Mouse (Mus musculus) macrophage (primary cell): Measurements from ENCODE around the gene Adk. TPM values are rescaled to one million over a fixed set of nuclear protein-coding genes. Genes with fewer than 3 reads are reported as not detected.

Experiments
- H3K27ac ChIP-seq: fragments of 350-480 bp; formaldehyde crosslinking; 2 replicates; pipeline ENCODE4 v1.9.0; 2021
- H3K36me3 ChIP-seq: fragments of 350-480 bp; formaldehyde crosslinking; 2 replicates; pipeline ENCODE4 v1.9.0; 2021; ENCODE audit errors: inconsistent target
- H3K4me3 ChIP-seq: fragments of 350-480 bp; formaldehyde crosslinking; 2 replicates; pipeline ENCODE4 v1.9.0; 2021; ENCODE audit errors: inconsistent target
- H3K79me2 ChIP-seq: fragments of 350-480 bp; formaldehyde crosslinking; 2 replicates; pipeline ENCODE4 v1.9.0; 2021; ENCODE audit errors: inconsistent target
- WGBS: methylation state at CpG from one replicate; pipeline ENCODE4 v1.1.7; 2026; ENCODE audit warnings: inconsistent platforms; ENCODE audit not compliant: missing documents; 5-methylcytosine and 5-hydroxymethylcytosine counted together
- polyA plus RNA-seq: library from polyadenylated mRNA; stranded (reverse); fragments of 250-400 nt; gene quantifications from 3 replicates; pipeline ENCODE4 v1.2.4, GENCODE M21; 2018; ENCODE audit warnings: inconsistent platforms

The Adk gene
- polyA plus RNA-seq, 1 experiment from 2014 or later, result 54.9 TPM

DNA sequence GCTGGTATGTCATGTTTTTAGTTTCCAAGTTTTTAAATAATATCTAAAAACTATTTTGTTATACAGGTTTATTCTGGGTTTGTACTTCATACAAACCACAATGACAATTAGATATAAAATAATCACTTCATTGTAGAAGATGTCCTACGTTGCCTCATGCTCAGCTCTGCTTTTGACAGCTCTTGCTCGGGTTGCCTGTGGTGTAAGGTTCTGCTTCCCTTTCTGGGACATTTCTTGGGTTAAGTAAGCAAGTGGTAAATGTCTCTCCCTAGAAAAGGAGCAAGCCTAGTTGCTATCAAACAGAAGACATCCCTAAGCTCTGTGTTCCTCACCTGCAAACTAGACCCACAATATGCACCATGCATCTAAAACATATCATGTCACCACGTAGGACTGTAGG, 140.4 kb downstream of the Adk start:
- Histone ChIP-seq H3K36me3 (no peaks in the 10 kb centered on the region), H3K4me3 (no peak overlapping the region), H3K79me2 (no peaks in the 10 kb centered on the region), H3K27ac (no peak overlapping the region)
- 70% methylated on average over 2 of the region's 3 CpGs for WGBS

GRCm38 (mm10) chr14:21194336-21194735, 142.0 kb downstream of the Adk start:
- Histone ChIP-seq H3K79me2 (no peaks in the 10 kb centered on the region), H3K36me3 (no peaks in the 10 kb centered on the region), H3K4me3 (peak overlapping the region; percentile 2; the same call in 1 of the 2 replicates), H3K27ac (peak overlapping the region; percentile 57)
- WGBS, result 4% methylated on average over 6 of the region's 6 CpGs

DNA sequence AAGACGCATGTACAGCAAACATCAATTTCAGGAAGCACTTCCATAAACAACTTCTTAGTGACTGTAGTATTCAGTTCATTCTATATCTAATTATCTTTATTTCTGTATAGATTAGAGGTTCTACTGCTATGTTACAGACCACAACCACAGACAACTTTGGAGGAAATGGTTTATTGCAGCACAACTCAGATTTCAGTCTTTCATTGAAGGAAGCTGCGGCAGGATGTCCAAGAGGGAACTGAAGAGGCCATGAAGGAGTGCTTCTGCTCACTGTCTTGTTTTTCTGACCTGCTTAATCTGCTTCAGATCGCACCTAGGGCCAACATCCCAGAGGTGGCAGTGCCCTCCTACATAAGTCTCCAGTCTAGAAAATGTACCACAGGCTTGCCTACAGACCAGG, 148.5 kb downstream of the Adk start:
- H3K36me3 ChIP-seq, result no peaks in the 10 kb centered on the region
- H3K4me3 ChIP-seq, result no peak overlapping the region
- H3K79me2 ChIP-seq, result no peaks in the 10 kb centered on the region
- no peak overlapping the region for H3K27ac ChIP-seq
- WGBS, result 12% methylated on average over 3 of the region's 3 CpGs

- no peak overlapping the region for H3K27ac ChIP-seq
- no peaks in the 10 kb centered on the region for H3K79me2 ChIP-seq
- no peaks in the 10 kb centered on the region for H3K36me3 ChIP-seq
- 98% methylated on average over 4 of the region's 4 CpGs for WGBS
- no peak overlapping the region for H3K4me3 ChIP-seq
Measured at GRCm38 (mm10) chr14:21206472-21206871, 154.1 kb downstream of the Adk start.

DNA sequence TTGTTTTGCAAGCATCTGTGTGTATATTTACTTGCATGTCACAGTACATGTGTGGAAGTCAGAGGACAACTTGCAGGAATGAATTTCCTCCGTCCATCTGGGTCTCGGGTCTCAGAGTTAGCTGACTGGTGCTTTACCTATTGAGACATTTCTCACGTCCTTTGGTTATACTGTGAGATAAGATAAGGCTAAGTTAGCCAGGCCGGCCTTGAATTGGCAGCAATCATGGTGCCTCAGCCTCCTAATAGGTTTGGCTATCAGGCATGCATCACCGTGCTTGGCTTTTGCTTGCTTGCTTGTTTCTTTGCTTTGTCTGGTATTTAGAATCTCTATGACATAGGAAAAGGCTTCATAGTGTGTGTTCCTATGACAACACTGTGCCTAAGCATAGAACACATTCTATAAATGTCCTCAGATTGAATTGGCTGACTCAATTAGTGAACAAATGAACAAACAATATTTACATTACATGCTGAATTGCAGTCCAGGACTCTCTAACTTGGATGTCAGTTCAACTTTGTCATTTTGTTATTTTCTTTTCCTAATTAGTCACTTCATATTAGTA, 169.3 kb downstream of the Adk start:
- no peak overlapping the region for H3K27ac ChIP-seq
- H3K36me3 ChIP-seq, result no peaks in the 10 kb centered on the region
- 96% methylated on average over 5 of the region's 5 CpGs for WGBS
- H3K4me3 ChIP-seq, result no peak overlapping the region
- H3K79me2 ChIP-seq, result no peaks in the 10 kb centered on the region

DNA sequence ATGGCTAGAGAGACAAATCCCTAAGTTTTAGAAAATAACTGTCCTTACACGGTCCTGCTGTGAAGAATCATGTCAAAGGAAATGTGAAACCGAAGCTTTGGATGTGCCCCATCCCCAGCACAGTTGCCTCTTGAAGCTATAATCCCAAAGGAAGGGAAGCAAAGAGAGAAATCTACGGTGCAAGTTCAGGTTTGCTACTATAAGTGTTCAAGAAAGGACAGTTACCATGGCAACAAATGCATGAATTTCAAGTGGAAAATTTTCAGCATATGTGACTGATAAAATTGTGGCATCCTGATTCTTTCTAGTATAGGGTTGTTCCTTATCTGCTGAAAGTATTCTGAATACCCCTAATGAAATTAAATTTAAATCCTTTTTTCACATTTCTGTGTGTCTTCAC, 169.8 kb downstream of the Adk start:
- Histone ChIP-seq H3K36me3 (no peaks in the 10 kb centered on the region), H3K4me3 (no peak overlapping the region), H3K27ac (no peak overlapping the region), H3K79me2 (no peaks in the 10 kb centered on the region)
- WGBS, result 87% methylated on average over 3 of the region's 3 CpGs

GRCm38 (mm10) chr14:21223456-21223855, 171.1 kb downstream of the Adk start:
- 95% methylated on average over 6 of the region's 6 CpGs for WGBS
- no peaks in the 10 kb centered on the region for H3K79me2 ChIP-seq
- no peak overlapping the region for H3K27ac ChIP-seq
- no peaks in the 10 kb centered on the region for H3K36me3 ChIP-seq
- H3K4me3 ChIP-seq, result no peak overlapping the region

GRCm38 (mm10) chr14:21223971-21224635, 171.7 kb downstream of the Adk start:
- Histone ChIP-seq H3K27ac (no peak overlapping the region), H3K4me3 (no peak overlapping the region), H3K36me3 (no peaks in the 10 kb centered on the region), H3K79me2 (no peaks in the 10 kb centered on the region)
- WGBS, result 100% methylated on average over 3 of the region's 3 CpGs

DNA sequence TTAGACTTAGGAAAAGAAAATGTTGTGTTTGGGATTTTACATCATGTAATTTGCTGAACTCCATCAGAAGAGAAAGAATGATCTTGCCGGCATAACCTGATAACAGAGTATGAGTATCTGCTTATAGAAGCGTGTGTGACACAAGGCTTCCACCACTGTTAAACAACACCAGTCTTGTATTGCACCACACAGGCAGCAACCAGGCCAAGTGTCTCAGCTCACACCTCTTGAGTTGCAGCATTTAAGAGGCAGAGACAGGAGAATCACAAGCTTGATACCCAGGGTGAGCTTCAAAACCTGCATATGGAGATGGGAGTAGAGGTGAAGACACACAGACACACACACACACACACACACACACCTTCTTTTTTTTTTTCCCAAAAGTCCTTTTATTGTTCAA, 184.7 kb downstream of the Adk start:
- 96% methylated on average over 2 of the region's 2 CpGs for WGBS
- H3K27ac ChIP-seq, result no peak overlapping the region
- no peak overlapping the region for H3K4me3 ChIP-seq
- H3K36me3 ChIP-seq, result no peaks in the 10 kb centered on the region
- H3K79me2 ChIP-seq, result no peaks in the 10 kb centered on the region

DNA sequence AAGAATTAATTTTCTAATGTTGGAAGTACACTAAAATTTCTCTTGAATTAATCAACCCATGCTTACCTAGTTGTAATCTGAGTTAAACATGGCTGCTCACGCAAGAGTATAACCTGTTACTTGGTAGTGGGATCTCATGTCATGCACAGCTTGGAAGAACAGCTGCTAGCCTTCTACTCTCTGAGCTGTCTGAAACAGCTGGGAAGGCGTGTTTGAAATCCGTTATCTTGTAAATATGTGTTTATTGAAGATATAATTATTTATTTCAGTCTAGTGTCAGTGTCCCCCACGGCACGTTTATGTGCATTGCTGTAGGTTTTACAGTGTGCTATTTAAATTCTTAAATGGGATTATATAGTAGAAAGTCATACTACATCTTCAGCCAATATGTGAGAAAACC, 188.7 kb downstream of the Adk start:
- no peak overlapping the region for H3K4me3 ChIP-seq
- WGBS, result 100% methylated on average over 5 of the region's 5 CpGs
- H3K79me2 ChIP-seq, result no peaks in the 10 kb centered on the region
- H3K36me3 ChIP-seq, result no peaks in the 10 kb centered on the region
- no peak overlapping the region for H3K27ac ChIP-seq

DNA sequence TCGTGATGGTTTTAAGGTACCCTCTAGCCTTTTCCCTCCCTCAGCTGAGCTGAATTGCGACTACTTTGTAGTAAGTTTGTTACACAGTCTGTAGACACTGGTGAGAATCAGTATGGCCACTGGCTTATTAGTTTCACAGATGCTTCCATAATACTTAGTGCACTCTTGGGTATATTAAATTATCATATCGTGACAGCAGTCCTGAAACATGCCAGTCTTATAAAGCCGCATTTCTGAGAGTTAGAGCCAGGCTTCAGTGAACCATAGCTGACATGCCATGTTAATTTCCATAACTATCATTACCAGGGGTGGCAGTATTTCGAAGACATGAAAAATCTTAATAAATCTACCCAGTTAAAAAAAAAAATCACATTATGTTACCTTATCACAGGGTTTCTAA, 199.0 kb downstream of the Adk start:
- H3K36me3 ChIP-seq, result no peaks in the 10 kb centered on the region
- H3K27ac ChIP-seq, result no peak overlapping the region
- H3K4me3 ChIP-seq, result no peak overlapping the region
- no peaks in the 10 kb centered on the region for H3K79me2 ChIP-seq
- WGBS, result 91% methylated on average over 5 of the region's 5 CpGs

DNA sequence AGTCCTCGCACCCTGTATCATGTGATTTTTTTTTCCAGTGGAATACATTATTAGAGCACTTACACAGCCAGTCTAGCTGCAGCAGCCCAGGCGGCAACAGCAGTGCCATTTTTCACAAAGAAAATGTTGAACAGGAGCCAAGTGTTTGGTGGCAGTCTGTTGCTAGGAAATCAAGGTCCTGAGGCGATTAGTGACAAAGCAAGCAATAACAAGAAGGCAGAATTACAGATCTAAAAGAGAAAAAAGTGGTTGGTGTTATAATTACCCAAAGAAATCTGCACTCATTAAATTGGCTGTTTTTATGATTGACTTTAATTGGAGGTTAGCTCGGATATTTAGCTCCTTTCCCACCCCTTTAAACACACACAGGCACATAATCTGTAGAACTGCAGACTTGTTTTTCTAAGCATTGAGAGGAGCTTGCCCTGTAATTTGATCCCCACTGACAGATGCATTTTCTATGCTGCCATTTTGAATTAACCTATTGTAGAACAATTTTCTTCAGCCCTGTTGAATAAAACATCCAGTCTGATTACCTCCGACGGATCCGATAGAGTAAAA, 200.0 kb downstream of the Adk start:
- WGBS, result 92% methylated on average over 7 of the region's 7 CpGs
- Histone ChIP-seq H3K27ac (no peak overlapping the region), H3K79me2 (no peaks in the 10 kb centered on the region), H3K36me3 (no peaks in the 10 kb centered on the region), H3K4me3 (no peak overlapping the region)

DNA sequence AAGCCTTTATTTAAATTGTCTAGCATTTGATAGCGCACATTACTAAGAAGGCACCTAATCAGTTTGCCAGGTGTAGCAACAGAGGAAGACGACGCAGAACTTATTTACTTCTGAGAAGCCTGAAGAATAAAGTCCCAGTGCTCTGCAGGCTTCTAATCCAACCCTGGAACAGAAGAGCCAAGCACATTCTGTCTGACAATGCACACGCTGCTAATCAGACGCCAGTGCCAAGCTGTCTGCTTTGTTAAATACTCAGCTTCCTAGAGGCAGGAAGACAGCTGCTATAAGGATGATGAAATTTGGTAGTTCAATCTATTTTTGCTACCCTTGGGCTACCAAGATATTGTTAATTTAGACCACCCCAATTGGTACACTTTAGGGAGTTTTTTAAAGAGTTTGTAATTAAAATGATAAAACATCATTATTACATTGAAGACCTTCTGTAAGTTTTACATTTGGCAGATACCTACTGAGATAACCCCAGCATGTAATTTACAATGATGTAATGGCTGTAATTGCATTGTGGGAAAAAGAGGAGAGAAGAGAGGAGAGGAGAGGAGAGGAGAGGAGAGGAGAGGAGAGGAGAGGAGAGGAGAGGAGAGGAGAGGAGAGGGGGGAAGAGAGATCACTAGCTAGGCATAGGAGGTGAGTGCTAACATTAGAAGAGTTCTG, 201.1 kb downstream of the Adk start:
- Histone ChIP-seq H3K36me3 (no peaks in the 10 kb centered on the region), H3K79me2 (no peaks in the 10 kb centered on the region), H3K4me3 (no peak overlapping the region), H3K27ac (no peak overlapping the region)
- WGBS, result 88% methylated on average over 5 of the region's 5 CpGs

DNA sequence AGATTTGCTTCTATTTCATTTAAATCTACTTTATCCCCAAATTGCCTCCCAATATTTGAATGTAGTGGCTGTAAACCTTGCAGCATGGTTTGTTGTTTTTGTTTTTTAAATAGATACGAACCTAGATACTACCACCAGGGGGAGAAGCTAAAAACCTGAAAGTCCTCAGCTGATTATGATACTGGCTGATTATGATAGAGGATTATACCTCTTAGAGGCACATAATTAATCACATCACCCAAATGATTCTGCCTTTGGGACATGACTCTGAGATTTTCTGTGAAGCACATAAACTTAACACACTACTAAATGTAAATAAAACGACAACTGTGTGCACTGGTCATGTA, 201.6 kb downstream of the Adk start:
- Histone ChIP-seq H3K36me3 (no peaks in the 10 kb centered on the region), H3K4me3 (no peak overlapping the region), H3K79me2 (no peaks in the 10 kb centered on the region), H3K27ac (no peak overlapping the region)
- WGBS, result 74% methylated on average over 2 of the region's 2 CpGs

GRCm38 (mm10) chr14:21268229-21268628, 215.9 kb downstream of the Adk start:
- peak overlapping the region; percentile 82 for H3K27ac ChIP-seq
- H3K4me3 ChIP-seq, result no peak overlapping the region
- 73% methylated on average over 8 of the region's 8 CpGs for WGBS
- H3K79me2 ChIP-seq, result no peaks in the 10 kb centered on the region
- H3K36me3 ChIP-seq, result no peaks in the 10 kb centered on the region
